Mouse (Mus musculus) cerebellum, adult 2 months (tissue): ENCODE results near the gene Olfr641.

Experiments used
- CTCF ChIP-seq: fragments of 200-500 bp; IDR thresholded peaks from 2 replicates; pipeline ENCODE4 v1.5.1; 2011; ENCODE audit warnings: low read depth, mild to moderate bottlenecking, control low read depth, low read length, moderate library complexity, borderline replicate concordance; ENCODE audit not compliant: insufficient read depth
- POLR2A ChIP-seq: fragments of 200-500 bp; IDR thresholded peaks from 2 replicates; pipeline ENCODE4 v1.6.1; 2011; ENCODE audit warnings: low read length, control low read depth, borderline replicate concordance; ENCODE audit not compliant: insufficient read depth

DNA sequence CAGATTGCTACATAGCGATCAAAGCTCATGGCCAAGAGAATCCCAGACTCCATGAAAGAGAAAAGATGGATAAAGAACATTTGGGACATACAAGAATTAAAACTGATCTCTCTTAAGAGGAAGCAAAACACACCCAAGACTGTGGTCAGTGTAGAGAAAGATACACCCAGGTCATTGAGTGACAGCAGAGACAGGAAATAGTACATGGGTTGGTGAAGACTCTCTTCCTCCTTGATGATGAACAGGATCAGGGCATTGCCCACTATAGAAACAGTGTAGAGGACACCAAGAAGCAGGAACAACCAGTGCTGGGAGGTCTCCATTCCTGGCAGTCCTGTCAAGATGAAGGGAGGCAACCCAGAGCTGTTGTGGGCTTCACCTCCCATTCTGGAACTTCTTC, 24.0 kb downstream of the Olfr641 start:
- TF ChIP-seq CTCF (no peak), POLR2A (no peak)
